Mouse (Mus musculus): ENCODE results near the gene Hdac7. TPM values are rescaled to one million over a fixed set of nuclear protein-coding genes. Genes with fewer than 3 reads are reported as not detected.
A peak's percentile ranks its signal among the peaks of the same experiment; 100 is the strongest.

The Hdac7 gene
- total RNA-seq, 2 experiments from 2014 or later: 24.5 to 40.3 TPM

DNA sequence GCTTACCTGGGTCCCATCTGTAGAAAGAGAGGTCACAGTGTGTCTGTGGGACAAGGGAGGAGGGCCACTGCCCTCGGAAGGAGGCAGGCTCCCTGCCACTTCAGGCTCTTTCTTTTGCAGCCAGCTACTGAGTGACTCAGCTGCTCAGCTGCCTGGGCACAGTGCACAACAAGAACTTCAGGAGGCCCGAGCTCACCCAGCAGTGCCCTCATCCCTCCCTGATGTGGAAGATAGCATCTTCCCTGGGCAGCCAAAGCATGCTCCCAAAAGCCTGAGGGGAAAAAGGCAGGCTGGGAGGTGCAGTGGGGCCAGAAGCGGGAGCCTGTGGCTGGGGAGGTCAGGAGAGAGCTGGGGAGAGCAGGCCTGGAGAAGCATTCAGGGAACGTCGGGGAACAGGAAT, 29.6 kb downstream of the Hdac7 start:
- no peak for DNase-seq

- DNase-seq: peak; percentile 58
Observed at GRCm38 (mm10) chr15:97813452-97814204, 30.7 kb downstream of the Hdac7 start.

DNA sequence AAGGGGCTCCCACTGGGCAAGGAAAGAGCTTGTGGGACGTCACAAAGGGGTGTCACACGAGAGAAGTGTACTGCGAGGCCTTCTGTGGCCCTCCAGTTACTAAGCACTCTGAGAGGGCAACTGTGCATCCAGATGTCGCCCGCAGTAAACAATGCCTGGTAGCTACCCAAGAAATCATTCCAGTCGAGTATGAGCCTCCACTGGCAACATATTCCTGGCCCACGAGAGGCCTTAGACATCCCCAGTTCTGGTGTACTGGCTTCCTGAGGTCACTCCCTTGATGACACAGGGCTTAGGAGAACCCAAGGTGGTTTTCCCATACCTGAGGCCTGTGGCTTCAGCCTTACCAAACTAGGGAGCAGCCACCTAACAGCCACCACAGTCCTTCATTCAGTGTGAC, 31.4 kb downstream of the Hdac7 start:
- DNase-seq: no peak

DNA sequence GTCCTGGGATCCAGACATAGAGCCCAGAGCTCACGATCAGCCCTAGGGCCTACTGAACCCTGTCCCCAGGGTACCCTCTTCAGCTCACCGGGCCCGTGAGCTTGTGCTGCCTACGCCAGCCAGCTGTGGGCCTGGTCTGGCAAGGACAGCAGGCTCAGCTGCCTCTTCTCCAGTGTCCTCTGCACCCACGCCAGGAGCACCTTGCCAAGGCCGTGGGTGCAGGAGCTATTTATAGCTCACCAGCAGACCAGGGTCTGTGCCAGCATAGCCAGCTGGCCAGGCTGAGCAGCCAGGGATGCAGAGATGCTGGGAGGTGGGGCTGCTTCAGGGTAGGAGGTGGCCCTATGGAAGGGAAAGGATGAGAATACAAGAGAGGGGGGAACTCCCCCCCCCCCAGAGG, 32.2 kb downstream of the Hdac7 start:
- DNase-seq: peak; percentile 87

- DNase-seq: no peak
Observed at GRCm38 (mm10) chr15:97811307-97811706, 33.0 kb downstream of the Hdac7 start.

DNA sequence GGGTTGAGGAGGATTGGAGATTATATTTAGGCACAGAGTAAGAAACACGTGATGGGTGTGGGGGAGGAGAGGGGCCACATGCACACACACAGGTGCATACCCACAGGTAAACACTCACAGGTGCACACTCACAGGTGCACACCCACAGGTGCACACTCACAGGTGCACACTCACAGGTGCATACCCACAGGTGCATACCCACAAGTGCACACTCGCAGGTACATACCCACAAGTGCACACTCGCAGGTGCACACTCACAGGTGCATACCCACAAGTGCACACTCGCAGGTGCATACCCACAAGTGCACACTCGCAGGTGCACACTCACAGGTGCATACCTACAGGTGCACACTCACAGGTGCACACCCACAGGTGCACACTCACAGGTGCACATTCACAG, 33.9 kb downstream of the Hdac7 start:
- DNase-seq: no peak

DNA sequence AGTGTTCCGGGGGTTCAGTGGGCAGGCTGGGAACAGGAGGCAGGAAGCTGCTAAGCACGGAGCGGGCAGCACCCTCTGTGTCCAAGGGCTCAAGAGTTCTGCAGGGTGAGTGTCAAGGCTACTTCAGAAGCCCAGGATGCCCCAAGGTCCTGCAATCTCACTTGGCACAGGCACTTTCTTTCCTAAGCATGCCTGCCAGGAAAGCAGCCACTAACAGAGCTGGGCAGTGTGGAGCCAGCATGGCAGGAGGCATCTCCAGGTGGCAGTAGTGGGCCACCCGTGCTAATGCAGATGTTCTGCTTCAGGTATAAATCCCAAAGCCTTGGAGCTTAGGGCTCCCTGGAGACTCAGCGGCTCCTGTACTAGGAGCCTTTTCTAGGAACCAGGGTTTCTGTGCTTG, 34.4 kb downstream of the Hdac7 start:
- DNase-seq: no peak

DNA sequence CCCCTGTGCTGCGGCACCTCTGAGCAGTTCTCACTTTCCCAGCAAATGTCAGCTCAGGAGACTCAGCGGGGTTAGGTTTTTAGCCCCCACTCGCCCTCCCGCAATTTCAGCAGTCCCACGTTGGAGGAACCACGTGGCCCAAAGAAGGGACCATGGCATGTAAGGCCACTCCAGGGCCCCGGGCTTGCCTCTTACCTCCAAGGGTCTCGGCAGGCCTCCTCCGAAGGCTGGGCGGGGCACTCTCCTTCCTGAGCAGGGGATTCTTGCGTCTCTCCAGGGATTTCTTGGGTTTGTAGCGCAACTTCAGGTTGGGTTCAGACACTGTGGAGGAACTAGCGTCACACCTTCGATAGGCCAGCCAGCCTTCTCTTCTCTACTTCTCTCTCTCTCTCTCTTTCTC, 35.1 kb downstream of the Hdac7 start:
- DNase-seq: no peak

DNA sequence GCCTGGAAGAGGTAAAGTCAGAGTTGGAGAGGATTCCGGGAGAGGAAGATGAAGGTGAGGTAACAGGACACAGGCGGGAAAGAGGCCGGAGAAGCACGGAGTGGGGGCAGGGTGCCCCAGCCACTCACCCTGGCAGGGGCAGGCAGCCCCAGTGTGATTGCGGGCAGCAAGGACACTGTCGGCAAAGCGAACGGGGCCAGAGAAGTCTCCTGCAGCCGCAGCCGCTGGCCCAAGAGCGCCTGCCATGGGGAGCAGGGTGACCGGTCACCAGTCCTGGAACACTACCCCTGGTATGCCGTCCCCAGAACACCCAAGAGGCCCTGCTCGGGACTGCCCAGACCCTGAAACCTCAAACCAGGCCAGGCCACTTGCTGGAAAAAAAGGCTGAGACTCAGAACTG, 35.8 kb downstream of the Hdac7 start:
- DNase-seq: no peak

GRCm38 (mm10) chr15:97807867-97808266, 36.4 kb downstream of the Hdac7 start:
- DNase-seq: no peak

- no peak for DNase-seq
Observed at GRCm38 (mm10) chr15:97802575-97802974, 41.7 kb downstream of the Hdac7 start.

DNA sequence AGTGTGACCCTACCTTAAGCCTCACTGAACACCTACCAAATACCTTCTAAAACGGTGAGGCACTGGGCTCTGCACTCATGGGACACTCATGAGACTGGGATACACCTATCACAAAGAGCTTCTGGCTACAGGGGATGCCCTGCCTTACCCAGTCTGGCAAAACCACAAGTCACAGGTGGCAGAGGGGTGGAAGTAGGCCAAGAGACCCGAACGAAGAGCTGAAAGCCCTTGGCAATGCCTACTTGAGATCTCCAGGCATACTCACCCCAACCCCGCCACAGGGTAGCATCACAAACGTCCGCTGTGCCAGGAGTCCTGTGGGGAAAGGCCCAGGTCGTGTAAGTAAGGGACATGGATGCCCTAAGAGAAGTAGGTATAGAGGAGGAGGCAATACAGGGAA, 42.5 kb downstream of the Hdac7 start:
- no peak for DNase-seq

DNA sequence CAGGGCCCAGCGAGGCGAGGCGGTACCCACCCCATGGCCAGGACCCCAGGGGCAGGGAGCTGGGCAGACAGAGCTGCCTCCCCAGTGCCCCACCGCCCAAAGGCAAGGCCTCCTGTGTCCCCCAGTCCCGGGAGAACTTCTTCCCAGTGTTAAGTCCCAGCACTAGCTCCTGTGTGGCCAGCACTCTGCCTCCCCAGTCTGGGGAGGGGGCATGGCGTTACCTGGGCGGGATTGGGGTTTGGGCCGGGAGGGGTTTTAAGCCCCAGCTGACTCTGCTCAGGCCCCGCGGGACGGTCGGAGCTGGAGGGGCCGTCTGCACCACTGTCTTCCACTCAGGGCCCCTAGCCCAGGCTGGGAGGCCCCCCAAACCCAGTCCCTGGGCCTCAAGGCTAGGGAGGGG, 43.4 kb downstream of the Hdac7 start:
- DNase-seq: no peak

- DNase-seq: no peak
Observed at GRCm38 (mm10) chr15:97799446-97799845, 44.9 kb downstream of the Hdac7 start.

DNA sequence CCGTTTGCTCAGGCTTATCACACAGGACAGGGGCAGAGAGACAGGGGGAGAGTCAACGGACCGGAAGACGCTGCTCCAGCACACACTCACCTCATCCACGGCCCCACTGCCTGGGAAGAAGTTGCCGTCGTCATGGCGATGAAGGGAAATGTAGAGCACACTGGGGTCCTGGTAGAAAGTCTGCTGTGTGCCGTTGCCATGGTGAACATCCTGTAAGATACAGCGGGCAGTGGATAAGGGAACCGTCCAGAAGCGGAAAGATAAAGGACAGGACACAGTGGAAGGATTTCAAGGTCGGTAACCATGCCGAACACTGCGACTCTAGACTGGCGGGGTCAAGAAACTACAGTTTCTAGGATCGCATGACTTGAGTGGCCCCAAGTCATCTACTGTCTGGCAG, 46.2 kb downstream of the Hdac7 start:
- no peak for DNase-seq

GRCm38 (mm10) chr15:97796674-97797310, 47.5 kb downstream of the Hdac7 start:
- DNase-seq: no peak

DNA sequence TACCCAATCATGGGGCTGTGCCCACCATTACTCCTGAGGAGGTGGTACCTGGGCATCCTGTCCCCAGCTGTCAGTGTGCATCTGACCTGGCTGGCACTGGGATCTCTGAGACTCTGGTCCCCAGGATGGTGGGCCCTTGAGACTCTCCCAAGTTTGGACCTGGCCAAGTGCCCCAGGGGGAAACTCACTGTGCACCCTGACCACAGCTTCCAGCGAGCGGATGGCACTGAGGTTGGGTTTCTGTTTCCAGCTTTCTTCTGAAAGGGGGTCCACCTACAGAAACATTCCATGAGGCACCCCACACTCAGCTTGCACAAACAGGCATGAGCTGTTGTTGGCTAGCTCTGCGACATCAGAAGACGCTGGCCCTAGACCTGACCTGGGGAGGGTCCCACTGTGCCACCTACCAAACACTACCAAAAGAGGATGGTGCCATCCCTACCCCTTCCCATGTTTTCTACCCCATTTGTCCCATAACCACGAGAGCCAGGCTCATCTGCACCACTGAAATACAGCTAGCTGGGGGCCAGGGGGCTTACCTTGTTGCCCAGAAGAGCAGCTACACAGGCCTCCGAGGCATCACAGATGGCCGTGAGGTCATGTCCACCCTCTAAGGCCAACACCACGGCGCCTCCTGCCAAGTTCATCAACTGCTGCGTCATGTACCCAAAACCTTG, 48.6 kb downstream of the Hdac7 start:
- no peak for DNase-seq

DNA sequence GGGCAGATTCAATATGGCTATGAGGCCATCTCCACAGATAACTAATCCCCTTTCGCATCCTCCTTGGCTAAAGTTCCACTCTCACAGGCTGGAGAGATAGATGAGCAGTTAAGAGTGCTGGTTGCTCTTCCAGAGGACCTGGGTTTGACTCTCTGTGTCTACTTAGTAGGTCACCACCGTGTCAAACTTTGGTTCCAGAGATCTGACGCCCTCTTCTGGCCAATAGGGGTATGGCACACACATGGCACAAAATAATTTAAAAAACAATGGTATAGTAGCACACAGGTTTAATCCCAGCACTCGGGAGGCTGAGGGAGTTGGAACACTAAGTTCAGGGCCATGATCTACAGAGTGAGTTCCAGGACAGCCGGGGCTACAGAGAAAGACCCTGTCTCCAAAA, 50.0 kb downstream of the Hdac7 start:
- DNase-seq: no peak

DNA sequence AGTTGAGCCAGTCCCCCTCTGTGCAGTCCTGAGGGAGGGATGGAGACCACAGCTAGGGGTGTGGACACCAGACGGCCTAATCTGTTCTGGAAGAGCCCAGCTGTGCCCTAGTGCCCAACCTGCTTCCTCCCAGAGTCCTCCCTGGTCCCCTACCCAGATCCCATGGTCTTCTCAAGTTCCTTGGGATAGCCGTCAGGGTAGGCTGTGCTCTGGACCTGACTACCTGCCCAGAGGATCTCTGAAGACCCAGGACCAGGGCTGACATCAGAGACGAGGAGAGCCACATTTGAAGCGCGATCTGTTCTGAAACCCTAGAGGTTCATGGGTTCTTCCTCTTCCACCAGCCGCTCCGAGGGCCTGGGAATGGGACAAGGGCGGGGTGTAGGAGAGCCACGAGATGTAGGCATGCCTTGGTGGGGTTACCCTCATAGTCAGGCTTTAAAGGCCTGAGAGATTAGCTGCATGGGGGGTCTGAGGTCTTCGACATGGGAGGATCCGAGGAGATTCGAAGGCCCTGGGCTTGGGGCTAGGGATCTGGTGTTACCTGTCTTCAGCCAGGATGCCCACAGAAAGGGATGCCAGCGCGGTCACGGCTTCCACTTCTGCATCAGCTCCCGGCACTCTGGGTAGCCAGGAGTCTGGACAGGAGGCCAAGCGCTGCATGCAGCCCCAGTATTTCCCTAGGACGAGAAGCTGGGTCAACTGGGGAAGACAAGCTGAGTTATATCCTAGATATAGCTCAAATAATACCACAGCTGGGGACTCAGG, 50.7 kb downstream of the Hdac7 start:
- DNase-seq: no peak

DNA sequence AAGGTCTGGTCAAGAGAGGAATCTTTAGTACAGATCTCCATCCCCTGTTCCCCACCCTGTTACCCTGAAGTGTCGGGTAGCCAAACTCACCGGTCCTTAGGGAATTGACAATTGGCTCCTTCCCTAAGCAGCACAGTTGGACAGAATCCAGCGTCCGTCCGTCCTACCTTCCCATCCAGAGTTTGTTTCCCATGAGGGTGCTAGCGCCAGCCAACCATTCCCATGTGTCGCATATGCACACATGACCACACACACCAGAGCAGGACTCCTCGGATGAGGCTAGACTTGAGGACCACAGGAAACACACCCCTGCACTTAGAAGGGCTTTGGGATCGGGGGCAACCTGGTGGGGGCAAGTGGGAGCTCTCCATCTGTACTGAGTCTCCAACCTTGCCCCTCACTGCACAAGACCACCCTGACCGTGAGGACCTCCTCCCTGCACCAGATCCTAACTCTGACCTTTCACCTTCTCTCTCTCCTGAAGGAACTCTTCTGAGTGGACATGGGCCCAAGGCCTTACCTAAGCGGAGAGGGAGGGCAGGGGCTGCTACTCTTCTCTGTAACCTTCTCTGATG, 53.1 kb downstream of the Hdac7 start:
- DNase-seq: no peak

GRCm38 (mm10) chr15:97789761-97790505, 54.4 kb downstream of the Hdac7 start:
- DNase-seq: peak; percentile 71

GRCm38 (mm10) chr15:97788821-97789220, 55.5 kb downstream of the Hdac7 start:
- peak; percentile 49 for DNase-seq

All from gastrocnemius, postnatal 10 days (tissue).